Mouse (Mus musculus): ENCODE results near the gene Stpg1.

Stpg1 gene

DNA sequence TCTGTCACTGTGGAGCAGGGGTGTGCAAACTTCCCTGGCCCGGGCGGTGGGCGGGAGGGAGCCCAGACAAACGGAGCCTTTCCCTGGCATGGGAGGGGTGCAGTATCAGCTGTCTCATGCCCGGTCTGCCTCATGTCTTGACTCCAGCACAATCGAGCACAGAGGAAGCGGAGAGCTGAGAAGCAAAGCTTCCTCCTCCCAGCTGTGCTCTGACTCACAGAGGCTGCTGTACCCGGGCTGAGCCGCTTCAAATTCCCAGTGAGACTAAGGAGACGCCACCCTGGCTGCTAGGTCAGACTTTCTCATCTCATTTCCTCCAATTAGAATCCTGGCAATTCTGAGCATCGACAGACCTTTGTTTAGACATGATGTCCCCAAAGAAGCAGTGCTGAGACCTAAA is 72.5 kb downstream of the Stpg1 start:
- ChIA-PET CTCF (interaction anchor here (0.6 to 3.1 kb wide), 7 partner anchors 24 to 853 kb away, joined by 3 to 11 read pairs (median 3); no protein-coding TSS in a partner anchor), POLR2A (interaction anchor here in 3 of 4 experiments (0.6 to 5.4 kb wide), 18 partner anchors 8 to 522 kb away, joined by 3 to 16 read pairs (median 3); no protein-coding TSS in a partner anchor)

- ChIA-PET CTCF (interaction anchor here in 3 of 4 experiments (0.6 to 3.1 kb wide), 6 partner anchors 24 to 853 kb away, joined by 3 to 11 read pairs (median 3); no protein-coding TSS in a partner anchor), POLR2A (interaction anchor here in 3 of 4 experiments (0.6 to 5.4 kb wide), 13 partner anchors 8 to 86 kb away, joined by 3 to 16 read pairs (median 3); no protein-coding TSS in a partner anchor)
These were observed 72.9 kb downstream of the Stpg1 start for GRCm38 (mm10) chr4:135567484-135567883.

DNA sequence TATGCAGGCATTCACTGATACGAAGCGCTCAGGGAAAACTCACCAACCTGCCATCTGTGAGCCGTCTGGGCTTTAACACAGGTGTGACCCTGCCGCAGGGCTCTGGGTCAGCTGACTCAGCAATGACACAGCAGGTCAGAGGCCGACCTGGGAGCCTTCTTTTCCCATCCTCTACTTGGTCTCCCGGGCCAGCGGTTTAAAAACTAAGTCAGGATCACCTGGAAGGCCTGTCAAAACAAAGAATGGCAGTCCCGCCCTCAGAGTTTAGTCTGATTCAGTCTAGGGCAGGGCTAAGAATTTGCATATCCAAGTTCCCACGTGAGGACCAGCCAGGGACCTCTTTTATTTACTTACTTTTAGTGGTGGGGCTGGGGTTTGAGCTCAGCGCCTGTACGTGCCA is 74.6 kb downstream of the Stpg1 start:
- POLR2A ChIA-PET: interaction anchor here (0.5 to 5.4 kb wide), 30 partner anchors 9 to 1465 kb away, joined by 3 to 16 read pairs (median 4); partner anchors contain the start of genes Clic4 (in 1 of the 4) and Rsrp1 (in 1 of the 4)
- CTCF ChIA-PET: interaction anchor here in 1 of 4 experiments (1.0 kb wide), 1 partner anchor 46 kb away, joined by 3 read pairs; no protein-coding TSS in a partner anchor

DNA sequence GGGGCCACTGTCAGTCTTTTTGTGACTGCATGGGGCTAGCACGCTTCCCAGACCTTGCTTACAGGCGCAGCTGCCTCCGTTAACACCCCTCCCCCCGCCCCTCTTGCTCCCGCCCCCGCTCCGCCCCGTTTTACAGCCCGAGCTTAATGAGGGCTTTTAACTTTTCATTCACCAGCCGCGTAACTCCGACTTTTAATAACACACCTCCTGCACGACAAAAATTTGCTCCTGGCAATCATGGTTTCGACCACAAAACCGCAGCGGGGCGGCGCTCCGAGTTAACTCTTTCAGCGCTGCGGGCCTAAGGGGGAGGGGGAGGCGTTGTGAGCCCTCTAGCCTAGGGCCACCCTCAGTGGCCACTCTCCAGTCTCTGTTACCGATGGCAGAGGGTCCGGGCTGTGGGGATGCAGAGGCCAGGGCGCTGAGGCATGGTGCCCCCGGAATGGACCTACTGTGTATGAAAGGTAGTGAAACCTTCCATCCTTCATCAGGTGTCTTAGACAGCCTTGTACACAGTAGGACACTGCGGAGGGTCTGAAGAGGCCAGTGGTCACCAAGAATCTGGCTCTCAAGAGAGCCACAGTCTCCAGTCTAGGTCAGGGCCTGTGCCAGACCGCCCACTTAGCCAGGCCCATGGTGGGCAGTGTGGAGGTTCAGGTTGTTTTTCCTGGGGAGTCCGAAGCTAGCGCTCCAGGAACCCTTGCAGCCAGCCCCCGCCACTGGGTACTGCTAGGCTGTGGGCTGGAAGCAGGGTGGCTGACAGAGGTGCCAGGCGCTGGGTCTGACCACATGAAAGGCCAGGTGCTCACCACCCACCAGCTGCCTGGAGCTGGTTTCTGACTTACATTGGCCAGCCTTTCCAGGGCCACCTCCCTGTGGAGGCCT is 75.8 kb downstream of the Stpg1 start:
- CTCF ChIA-PET: interaction anchor here in 2 of 4 experiments (0.8 to 1.0 kb wide), 2 partner anchors 12 to 23 kb away, joined by 5 to 10 read pairs; no protein-coding TSS in a partner anchor

DNA sequence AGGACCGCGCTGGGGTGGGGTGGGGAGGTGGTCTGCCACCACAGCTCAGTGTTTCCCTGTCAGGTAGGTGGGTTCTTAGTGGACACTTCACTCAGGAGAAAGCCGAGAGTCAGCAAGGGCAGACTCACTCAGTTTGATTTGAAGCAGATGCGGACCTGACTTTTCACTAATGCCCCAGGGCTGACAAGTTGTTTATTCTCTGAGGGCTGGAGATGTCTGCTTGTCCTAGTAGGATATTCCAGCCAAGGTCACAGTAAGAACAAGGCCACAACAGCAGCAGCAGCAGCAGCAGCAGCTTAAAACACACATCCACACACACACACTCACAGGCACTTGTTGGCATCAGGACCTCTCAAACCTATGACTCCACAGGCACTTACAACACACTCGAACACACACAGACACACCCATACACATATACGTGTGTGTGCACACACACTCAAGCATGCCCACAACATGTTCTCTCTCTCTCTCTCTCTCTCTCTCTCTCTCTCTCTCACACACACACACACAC is 76.5 kb downstream of the Stpg1 start:
- POLR2A ChIA-PET: interaction anchor here (0.6 to 5.4 kb wide), 13 partner anchors 8 to 821 kb away, joined by 3 to 16 read pairs (median 5); no protein-coding TSS in a partner anchor
- CTCF ChIA-PET: interaction anchor here in 3 of 4 experiments (0.8 to 1.6 kb wide), 3 partner anchors 11 to 51 kb away, joined by 5 to 10 read pairs (median 6); no protein-coding TSS in a partner anchor

More for the DNA sequence above, 75.8 kb downstream of the Stpg1 start:
- POLR2A ChIA-PET: interaction anchor here (0.6 to 5.4 kb wide), 28 partner anchors 8 to 1120 kb away, joined by 3 to 16 read pairs (median 3); partner anchors contain the start of genes Clic4 (in 1 of the 4) and Rsrp1 (in 1 of the 4)

- ChIA-PET POLR2A (interaction anchor here in 3 of 4 experiments (0.7 to 2.7 kb wide), 14 partner anchors 8 to 83 kb away, joined by 3 to 19 read pairs (median 5); no protein-coding TSS in a partner anchor), CTCF (interaction anchor here in 3 of 4 experiments (0.6 to 1.8 kb wide), 4 partner anchors 42 to 467 kb away, joined by 5 to 9 read pairs (median 6); no protein-coding TSS in a partner anchor)
These were observed 77.7 kb downstream of the Stpg1 start for GRCm38 (mm10) chr4:135572276-135572675.

- ChIA-PET CTCF (interaction anchor here in 3 of 4 experiments (0.6 to 1.8 kb wide), 13 partner anchors 14 to 880 kb away, joined by 3 to 9 read pairs (median 4); no protein-coding TSS in a partner anchor), POLR2A (interaction anchor here in 3 of 4 experiments (0.7 to 2.7 kb wide), 32 partner anchors 8 to 650 kb away, joined by 3 to 19 read pairs (median 4); partner anchors contain the start of gene Rsrp1 (in 1 of the 3))
These were observed 78.7 kb downstream of the Stpg1 start, which contains the start of gene Grhl3 for GRCm38 (mm10) chr4:135573251-135573808. Gene Grhl3, minus strand, starts transcription at chr4:135573630.

GRCm38 (mm10) chr4:135575365-135576140 is 81.0 kb downstream of the Stpg1 start:
- CTCF ChIA-PET: interaction anchor here in 1 of 4 experiments (0.6 to 1.7 kb wide), 3 partner anchors 42 to 178 kb away, joined by 3 to 6 read pairs (median 3); no protein-coding TSS in a partner anchor
- POLR2A ChIA-PET: interaction anchor here in 2 of 4 experiments (0.6 to 1.2 kb wide), 5 partner anchors 8 to 42 kb away, joined by 3 to 13 read pairs (median 3); no protein-coding TSS in a partner anchor

GRCm38 (mm10) chr4:135578490-135578889 is 83.9 kb downstream of the Stpg1 start:
- CTCF ChIA-PET: interaction anchor here in 1 of 4 experiments (1.3 kb wide), 1 partner anchor 131 kb away, joined by 3 read pairs; no protein-coding TSS in a partner anchor
- POLR2A ChIA-PET: interaction anchor here in 3 of 4 experiments (0.5 to 2.4 kb wide), 4 partner anchors 9 to 804 kb away, joined by 3 to 6 read pairs (median 6); no protein-coding TSS in a partner anchor

DNA sequence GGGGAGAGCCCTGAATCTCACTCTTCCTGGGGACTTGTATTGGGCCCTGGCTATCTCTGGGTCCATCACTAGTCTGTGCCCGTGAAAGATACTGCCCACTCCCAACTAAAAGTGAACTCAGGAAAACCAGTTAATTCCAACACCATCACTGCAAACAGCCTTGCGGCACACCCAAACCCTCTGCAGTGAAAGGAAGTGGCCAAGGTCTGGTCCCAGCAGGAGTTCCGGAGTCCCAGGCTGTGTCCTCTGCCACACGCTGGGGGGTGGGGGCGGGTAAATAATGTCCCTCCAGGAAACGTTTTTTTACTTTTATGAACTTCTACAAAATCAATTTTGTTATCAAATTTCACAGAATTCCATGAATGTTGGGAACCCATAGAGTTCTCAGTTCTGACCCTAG is 85.1 kb downstream of the Stpg1 start:
- CTCF ChIA-PET: no interaction called here

GRCm38 (mm10) chr4:135581222-135581910 is 86.8 kb downstream of the Stpg1 start:
- ChIA-PET POLR2A (interaction anchor here in 3 of 4 experiments (0.5 to 1.6 kb wide), 21 partner anchors 8 to 1650 kb away, joined by 3 to 8 read pairs (median 4); partner anchors contain the start of genes Grhl3 (in 1 of the 3) and Srrm1 (in 1 of the 3)), CTCF (interaction anchor here in 3 of 4 experiments (0.5 to 1.3 kb wide), 3 partner anchors 9 to 557 kb away, joined by 3 read pairs; no protein-coding TSS in a partner anchor)

More for the DNA sequence above, 85.1 kb downstream of the Stpg1 start:
- POLR2A ChIA-PET: interaction anchor here in 2 of 4 experiments (0.6 to 2.4 kb wide), 4 partner anchors 10 to 136 kb away, joined by 3 to 6 read pairs (median 4); no protein-coding TSS in a partner anchor

- ChIA-PET CTCF (no interaction called here), POLR2A (interaction anchor here in 2 of 4 experiments (0.5 to 2.1 kb wide), 6 partner anchors 11 to 326 kb away, joined by 3 to 5 read pairs (median 3); partner anchors contain the start of gene Grhl3 (in 1 of the 2))
These were observed 90.2 kb downstream of the Stpg1 start for GRCm38 (mm10) chr4:135584838-135585237.

All from embryonic stem cell, embryonic (primary cell).